Mouse (Mus musculus) adrenal gland, adult 2 months (tissue): ENCODE data around the gene Lipt1. TPM values are rescaled to one million over a fixed set of nuclear protein-coding genes. Genes with fewer than 3 reads are reported as not detected.

Source experiments
- DNase-seq: peaks from one replicate; pipeline ENCODE4 v3.0.0; 2021
- polyA plus RNA-seq: library from polyadenylated mRNA; depleted of rRNA; stranded (reverse); fragments of >200 nt; gene quantifications from 2 replicates; pipeline ENCODE4 v1.2.3, GENCODE M21; 2012; rRNA removed
- total RNA-seq, 2 experiments: library from RNA; stranded (reverse); gene quantifications; 2 replicates each; pipeline ENCODE4 v1.2.3; 2021

The Lipt1 gene
- total and polyA plus RNA-seq, 3 experiments = 1.3 to 22.6 (median 13.4) TPM

- DNase-seq = no peak
These were observed 28.3 kb downstream of the Lipt1 start for GRCm38 (mm10) chr1:37899816-37900215.

GRCm38 (mm10) chr1:37900288-37900687 lies 28.8 kb downstream of the Lipt1 start:
- no peak for DNase-seq

- peak; percentile 42 for DNase-seq
These were observed 31.6 kb downstream of the Lipt1 start for GRCm38 (mm10) chr1:37903178-37903577.

DNA sequence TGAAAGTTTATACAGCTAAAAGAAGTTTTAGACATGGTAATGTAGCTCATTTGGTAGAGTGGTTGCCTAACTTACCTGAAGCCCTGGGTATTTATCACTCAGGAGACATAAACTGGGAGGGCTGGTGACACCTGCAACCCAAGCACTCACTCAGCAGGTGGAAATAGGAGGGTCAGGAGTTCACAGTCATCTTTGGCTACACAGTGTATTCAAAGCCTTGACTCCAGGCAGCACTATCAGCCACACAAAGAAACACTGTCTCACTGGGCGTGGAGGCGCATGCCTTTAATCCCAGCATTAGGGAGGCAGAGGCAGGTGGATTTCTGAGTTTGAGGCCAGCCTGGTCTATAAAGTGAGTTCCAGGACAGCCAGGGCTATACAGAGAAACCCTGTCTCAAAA lies 41.2 kb downstream of the Lipt1 start:
- DNase-seq = no peak

- DNase-seq = no peak
These were observed 44.9 kb downstream of the Lipt1 start, which contains the start of gene Lyg2 for GRCm38 (mm10) chr1:37916393-37916792. Lyg2 (minus strand) TSS chr1:37916493.

GRCm38 (mm10) chr1:37917666-37918065 lies 46.1 kb downstream of the Lipt1 start:
- DNase-seq = no peak

DNA sequence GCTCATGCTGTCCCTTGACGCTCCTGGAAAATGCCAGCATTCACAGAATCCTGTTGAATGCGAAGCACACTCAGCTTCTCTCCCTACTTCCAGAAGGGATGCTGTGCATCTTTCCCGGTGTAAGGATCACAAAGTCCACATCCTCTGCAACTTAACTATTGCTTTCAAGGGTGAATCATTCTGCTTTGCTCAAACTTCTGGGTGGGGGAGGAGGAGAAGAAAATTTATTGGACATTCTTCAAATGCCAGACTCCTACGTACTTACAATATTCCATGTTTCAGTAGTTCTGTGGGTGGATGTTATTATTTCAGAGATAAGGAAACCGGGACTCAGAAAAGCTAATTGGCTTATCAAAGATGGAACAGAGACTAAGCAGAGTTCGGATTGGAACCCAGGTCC lies 46.6 kb downstream of the Lipt1 start:
- DNase-seq = no peak

GRCm38 (mm10) chr1:37922536-37922935 lies 51.0 kb downstream of the Lipt1 start:
- no peak for DNase-seq

Other genes with a start within 250 kb of the Lipt1 start
- 1 to 10 TPM; 1.7 to 2.3 TPM for gene 2010300C02Rik, start 151.7 kb upstream of the Lipt1 start, total RNA-seq
- 1.6 and 2.5 TPM in 2 replicates for gene 2010300C02Rik, start 151.7 kb upstream of the Lipt1 start, polyA plus RNA-seq
- gene Tsga10, start 5.3 kb upstream of the Lipt1 start, total RNA-seq = 1 to 10 TPM; 5.4 to 5.8 TPM
- gene Tsga10, start 5.3 kb upstream of the Lipt1 start, polyA plus RNA-seq = 0.06 and 0.15 TPM in 2 replicates
- 1 to 10 TPM; 8.4 to 9.8 TPM for gene Mitd1, start 18.7 kb downstream of the Lipt1 start, total RNA-seq
- 1.1 and 2.0 TPM in 2 replicates for gene Mitd1, start 18.7 kb downstream of the Lipt1 start, polyA plus RNA-seq
- gene Mrpl30, start 18.7 kb downstream of the Lipt1 start, total RNA-seq = 100 to 1,000 TPM; 215 to 228 TPM
- 46.2 and 56.0 TPM in 2 replicates for gene Mrpl30, start 18.7 kb downstream of the Lipt1 start, polyA plus RNA-seq
- gene Lyg2, start 44.8 kb downstream of the Lipt1 start, total RNA-seq = not detected
- not detected in 2 replicates for gene Lyg2, start 44.8 kb downstream of the Lipt1 start, polyA plus RNA-seq
- not detected for gene Lyg1, start 86.0 kb downstream of the Lipt1 start, total RNA-seq
- not detected in 2 replicates for gene Lyg1, start 86.0 kb downstream of the Lipt1 start, polyA plus RNA-seq
- 10 to 100 TPM; 67.1 to 84.1 TPM for gene Txndc9, start 126.2 kb downstream of the Lipt1 start, total RNA-seq
- 2.3 and 2.8 TPM in 2 replicates for gene Txndc9, start 126.2 kb downstream of the Lipt1 start, polyA plus RNA-seq
- 10 to 100 TPM; 43.0 to 48.3 TPM for gene Eif5b, start 126.3 kb downstream of the Lipt1 start, total RNA-seq
- 1.1 and 1.5 TPM in 2 replicates for gene Eif5b, start 126.3 kb downstream of the Lipt1 start, polyA plus RNA-seq